Mouse (Mus musculus) kidney, adult 2 months (tissue): ENCODE measurements around the gene Acvr1.

Experiments
- CTCF ChIP-seq: fragments of 200-500 bp; conservative IDR thresholded peaks from 2 replicates; pipeline ENCODE4 v1.5.1; 2011; ENCODE audit warnings: low read depth, mild to moderate bottlenecking, control low read depth, low read length, moderate library complexity, mixed read lengths; ENCODE audit not compliant: insufficient read depth, insufficient read length
- POLR2A ChIP-seq: fragments of 200-500 bp; IDR thresholded peaks from one replicate; pipeline ENCODE4 v1.6.1; 2011; ENCODE audit warnings: low read depth, low read length, control low read depth

DNA sequence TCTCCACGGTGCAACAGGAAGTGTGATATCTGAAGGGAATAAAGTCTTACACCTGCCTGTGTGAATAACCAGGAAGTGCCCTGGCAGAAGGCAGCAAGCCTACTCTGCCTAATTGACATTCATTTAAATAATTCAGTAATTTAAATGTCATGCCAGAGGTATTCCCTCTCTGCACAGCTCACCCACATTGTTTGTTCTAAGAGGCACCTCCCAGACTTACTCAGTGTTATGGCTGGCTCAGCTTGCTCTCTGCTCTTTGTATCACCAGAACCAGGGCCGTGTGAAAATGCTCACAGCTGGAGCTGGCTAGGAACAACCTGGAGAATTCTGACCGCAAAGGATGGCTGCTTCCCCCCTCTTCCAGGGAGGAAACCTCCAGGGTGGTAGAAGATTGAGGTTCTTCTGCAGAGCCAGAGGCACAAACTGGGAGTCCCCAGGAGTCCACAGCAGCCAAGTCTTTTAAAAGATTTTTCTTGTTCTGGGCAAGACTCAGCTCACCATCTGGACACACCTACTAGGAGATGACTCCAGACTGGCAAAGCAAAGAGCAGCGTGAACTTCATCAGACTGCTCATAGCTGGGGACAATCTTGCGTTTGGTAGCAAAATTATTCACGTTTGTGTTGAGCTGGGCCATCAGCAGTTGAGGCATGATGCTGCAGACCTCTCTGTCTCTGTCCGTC lies 82.5 kb downstream of the Acvr1 start:
- TF ChIP-seq CTCF (no peak), POLR2A (no peak)
